Mouse (Mus musculus): ENCODE results near the gene Rhof. TPM values are rescaled to one million over a fixed set of nuclear protein-coding genes. Genes with fewer than 3 reads are reported as not detected.

Gene Rhof
- polyA plus RNA-seq, 1 experiment from 2014 or later, result 2.2 TPM

DNA sequence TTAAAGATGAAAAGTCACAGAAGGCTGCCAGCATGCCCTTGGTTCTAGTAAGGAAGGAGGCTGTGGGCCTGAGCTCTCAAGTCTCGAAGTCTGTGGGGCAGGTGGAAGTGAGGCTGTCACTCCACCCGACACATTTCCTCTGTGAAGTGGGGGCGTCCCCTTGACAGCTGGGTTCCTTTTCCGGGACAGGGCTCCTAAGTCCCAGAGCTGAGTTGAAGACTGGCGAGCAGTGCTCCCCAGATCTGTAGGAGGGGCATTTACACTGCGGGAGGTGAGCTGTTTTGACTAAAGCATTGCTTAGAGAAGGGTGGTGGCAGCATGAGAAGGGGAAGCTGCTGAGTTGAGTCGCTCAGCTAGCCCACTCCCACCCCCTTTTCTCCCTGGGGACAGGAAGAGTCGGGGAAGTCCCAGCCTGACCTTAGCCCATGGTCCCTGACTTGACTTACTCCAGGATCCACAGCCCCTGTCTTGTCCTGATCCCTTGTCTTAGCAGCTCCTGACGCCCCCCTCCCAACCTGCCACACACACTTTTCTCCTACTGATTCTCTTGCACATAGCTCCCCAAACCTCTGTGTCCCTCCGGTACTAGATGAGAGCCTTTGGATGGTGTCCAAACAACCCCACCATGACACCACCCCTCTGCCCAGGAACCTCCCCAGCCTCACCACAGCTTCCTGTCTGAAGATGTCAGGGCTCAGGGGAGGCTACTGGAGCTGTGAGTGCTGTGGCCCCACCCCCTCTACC lies 3.9 kb downstream of the Rhof start:
- no peak for DNase-seq (ENCODE audit: low spot score)
- Histone ChIP-seq H3K27me3 (ENCODE audit: insufficient read depth, poor library complexity, severe bottlenecking) (peaks cover 13% of the 10 kb centered on the region), H3K36me3 (peaks cover 77% of the 10 kb centered on the region), H3K27ac (no peak overlapping the region), H3K9me3 (no peaks in the 10 kb centered on the region), H3K4me1 (replicated peaks) (peaks cover 30% of the 10 kb centered on the region), H3K4me3 (no peak overlapping the region; the same call in 1 of the 2 replicates)
- 60% methylated on average over 10 of the region's 10 CpGs for WGBS

GRCm38 (mm10) chr5:123127031-123127430 lies 5.5 kb downstream of the Rhof start:
- H3K27me3 ChIP-seq (ENCODE audit: insufficient read depth, poor library complexity, severe bottlenecking), result peaks cover 13% of the 10 kb centered on the region
- H3K4me3 ChIP-seq, result no peak overlapping the region
- H3K4me1 ChIP-seq (replicated peaks), result peaks cover 15% of the 10 kb centered on the region
- H3K36me3 ChIP-seq, result peaks cover 83% of the 10 kb centered on the region
- no peak for DNase-seq (ENCODE audit: low spot score)
- WGBS, result 76% methylated on average over 6 of the region's 6 CpGs
- no peak overlapping the region for H3K27ac ChIP-seq
- H3K9me3 ChIP-seq, result peaks cover 5% of the 10 kb centered on the region; the same call in 1 of the 2 replicates

- peaks cover 75% of the 10 kb centered on the region for H3K36me3 ChIP-seq
- H3K27ac ChIP-seq, result no peak overlapping the region
- H3K27me3 ChIP-seq (ENCODE audit: insufficient read depth, poor library complexity, severe bottlenecking), result peaks cover 4% of the 10 kb centered on the region; the same call in 1 of the 2 replicates
- DNase-seq (ENCODE audit: low spot score), result no peak
- H3K9me3 ChIP-seq, result peaks cover 5% of the 10 kb centered on the region; the same call in 1 of the 2 replicates
- WGBS, result 89% methylated on average over 18 of the region's 18 CpGs
- peaks cover 11% of the 10 kb centered on the region for H3K4me1 ChIP-seq (replicated peaks)
- H3K4me3 ChIP-seq, result no peak overlapping the region
Measured at GRCm38 (mm10) chr5:123125638-123126406, 6.7 kb downstream of the Rhof start.

DNA sequence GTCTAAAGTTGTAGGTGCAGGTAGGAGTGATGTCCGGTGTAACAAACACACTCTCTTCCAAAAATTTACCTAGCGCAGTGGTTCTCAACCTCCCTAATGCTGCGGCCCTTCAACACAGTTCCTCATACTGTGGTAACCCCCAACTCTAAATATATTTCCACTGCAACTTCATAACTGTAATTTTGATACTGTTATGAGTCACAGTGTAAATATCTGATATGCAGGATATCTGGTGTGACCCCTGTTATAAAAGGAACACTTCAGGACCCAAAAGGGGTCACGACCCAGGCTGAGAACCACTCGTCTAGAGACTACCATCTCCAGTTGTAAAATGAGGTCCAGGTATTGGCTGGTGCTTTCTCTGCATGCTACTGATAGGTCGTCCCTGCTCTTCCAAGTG lies 7.4 kb downstream of the Rhof start:
- H3K4me3 ChIP-seq, result no peak overlapping the region
- peaks cover 18% of the 10 kb centered on the region for H3K4me1 ChIP-seq (replicated peaks)
- H3K27me3 ChIP-seq (ENCODE audit: insufficient read depth, poor library complexity, severe bottlenecking), result no peaks in the 10 kb centered on the region
- peaks cover 5% of the 10 kb centered on the region; the same call in 1 of the 2 replicates for H3K9me3 ChIP-seq
- 86% methylated on average over 6 of the region's 6 CpGs for WGBS
- DNase-seq (ENCODE audit: low spot score), result no peak
- no peak overlapping the region for H3K27ac ChIP-seq
- H3K36me3 ChIP-seq, result peaks cover 69% of the 10 kb centered on the region

DNA sequence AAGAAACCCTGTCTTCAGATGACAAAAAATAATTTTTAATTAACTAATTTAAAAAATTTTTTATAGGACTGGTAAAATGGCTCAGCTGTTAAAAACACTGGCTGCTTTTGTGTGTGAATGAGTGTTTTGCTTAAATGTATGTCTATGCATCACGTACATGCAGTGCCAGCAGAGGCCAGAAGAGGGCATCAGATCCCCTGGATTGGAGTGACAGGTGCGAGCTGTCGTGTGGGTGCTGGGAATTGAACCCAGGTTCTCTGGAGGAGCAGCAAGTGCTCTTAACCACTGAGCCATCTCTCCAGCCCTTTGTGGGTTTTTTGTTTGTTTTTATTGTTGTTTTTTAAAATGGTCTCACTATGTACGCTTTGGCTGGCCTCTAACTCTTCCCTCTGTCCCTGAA lies 10.3 kb downstream of the Rhof start:
- no peak overlapping the region for H3K27ac ChIP-seq
- no peaks in the 10 kb centered on the region for H3K27me3 ChIP-seq (ENCODE audit: insufficient read depth, poor library complexity, severe bottlenecking)
- 87% methylated on average over 4 of the region's 4 CpGs for WGBS
- peaks cover 55% of the 10 kb centered on the region for H3K36me3 ChIP-seq
- H3K9me3 ChIP-seq, result peaks cover 5% of the 10 kb centered on the region; the same call in 1 of the 2 replicates
- no peak overlapping the region for H3K4me3 ChIP-seq
- no peak for DNase-seq (ENCODE audit: low spot score)
- peaks cover 14% of the 10 kb centered on the region for H3K4me1 ChIP-seq (replicated peaks)

DNA sequence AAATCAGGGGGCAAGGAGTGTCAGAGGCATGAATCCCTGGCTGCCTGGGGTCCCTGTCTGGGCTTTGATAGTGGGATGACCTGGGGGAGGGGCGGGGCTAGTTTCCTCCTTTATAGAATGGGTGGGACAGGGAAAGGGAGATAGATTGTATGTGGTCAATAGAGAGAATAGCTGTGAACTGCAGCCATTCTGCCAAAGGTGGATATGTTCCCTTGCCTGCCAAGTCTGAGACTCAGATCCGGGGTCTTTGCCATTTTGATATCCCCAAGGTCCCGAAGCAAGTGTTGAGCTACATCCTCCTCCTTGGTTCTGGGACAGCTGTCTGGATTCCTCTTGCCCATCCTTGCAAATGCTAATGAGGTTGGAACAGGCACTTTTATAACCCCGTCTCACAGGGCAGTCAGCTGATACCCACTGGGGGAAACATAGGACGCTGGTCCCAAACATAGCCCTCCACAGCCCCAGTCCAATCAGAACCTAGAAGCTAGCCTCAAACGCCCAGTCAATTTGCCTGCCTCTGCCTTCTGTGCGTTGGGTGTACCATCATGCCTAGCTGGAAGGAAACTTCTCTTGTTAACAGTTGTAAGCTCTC lies 11.8 kb downstream of the Rhof start:
- 67% methylated on average over 7 of the region's 7 CpGs for WGBS
- no peak for DNase-seq (ENCODE audit: low spot score)
- H3K9me3 ChIP-seq, result peaks cover 5% of the 10 kb centered on the region; the same call in 1 of the 2 replicates
- H3K27ac ChIP-seq, result no peak overlapping the region
- H3K36me3 ChIP-seq, result peaks cover 45% of the 10 kb centered on the region
- no peak overlapping the region for H3K4me3 ChIP-seq
- peaks cover 23% of the 10 kb centered on the region for H3K4me1 ChIP-seq (replicated peaks)
- no peaks in the 10 kb centered on the region for H3K27me3 ChIP-seq (ENCODE audit: insufficient read depth, poor library complexity, severe bottlenecking)

DNA sequence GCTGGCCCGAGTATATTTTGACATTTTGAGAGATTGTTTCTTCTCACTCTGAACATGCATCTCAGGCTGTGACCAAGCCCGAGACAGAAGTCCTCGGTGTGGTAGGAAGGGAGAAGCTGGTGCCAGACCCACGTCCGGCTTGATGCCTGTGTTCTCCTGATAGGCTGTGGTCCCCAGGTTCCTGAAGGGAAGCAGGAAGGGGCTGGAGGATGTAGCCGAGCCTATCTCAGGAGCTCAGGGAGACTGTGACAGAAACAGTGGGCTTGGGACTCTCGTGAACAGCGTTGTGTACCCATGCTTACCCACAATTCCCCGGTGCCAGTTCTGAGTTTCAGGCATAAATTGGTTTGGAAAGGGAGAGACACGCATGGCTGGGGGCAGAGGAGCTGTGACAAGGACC lies 13.7 kb downstream of the Rhof start:
- 88% methylated on average over 10 of the region's 10 CpGs for WGBS
- Histone ChIP-seq H3K4me3 (no peak overlapping the region), H3K36me3 (peaks cover 35% of the 10 kb centered on the region), H3K27me3 (ENCODE audit: insufficient read depth, poor library complexity, severe bottlenecking) (no peaks in the 10 kb centered on the region), H3K27ac (no peak overlapping the region), H3K4me1 (replicated peaks) (peaks cover 38% of the 10 kb centered on the region), H3K9me3 (peaks cover 5% of the 10 kb centered on the region; the same call in 1 of the 2 replicates)
- no peak for DNase-seq (ENCODE audit: low spot score)

GRCm38 (mm10) chr5:123117773-123118172 lies 14.7 kb downstream of the Rhof start:
- DNase-seq (ENCODE audit: low spot score), result no peak
- WGBS, result 89% methylated on average over 8 of the region's 8 CpGs
- H3K9me3 ChIP-seq, result peaks cover 5% of the 10 kb centered on the region; the same call in 1 of the 2 replicates
- no peak overlapping the region for H3K4me3 ChIP-seq
- H3K27ac ChIP-seq, result peak overlapping the region; percentile 29; the same call in 1 of the 2 replicates
- peaks cover 39% of the 10 kb centered on the region for H3K4me1 ChIP-seq (replicated peaks)
- H3K36me3 ChIP-seq, result peaks cover 24% of the 10 kb centered on the region
- H3K27me3 ChIP-seq (ENCODE audit: insufficient read depth, poor library complexity, severe bottlenecking), result no peaks in the 10 kb centered on the region

GRCm38 (mm10) chr5:123117257-123117656 lies 15.2 kb downstream of the Rhof start:
- DNase-seq (ENCODE audit: low spot score), result peak; percentile 77
- WGBS, result 16% methylated on average over 10 of the region's 10 CpGs
- no peaks in the 10 kb centered on the region for H3K27me3 ChIP-seq (ENCODE audit: insufficient read depth, poor library complexity, severe bottlenecking)
- H3K4me3 ChIP-seq, result no peak overlapping the region
- H3K36me3 ChIP-seq, result peaks cover 19% of the 10 kb centered on the region
- H3K4me1 ChIP-seq (replicated peaks), result peaks cover 39% of the 10 kb centered on the region
- H3K27ac ChIP-seq, result peak overlapping the region; percentile 29; the same call in 1 of the 2 replicates
- peaks cover 1% of the 10 kb centered on the region; the same call in 1 of the 2 replicates for H3K9me3 ChIP-seq

DNA sequence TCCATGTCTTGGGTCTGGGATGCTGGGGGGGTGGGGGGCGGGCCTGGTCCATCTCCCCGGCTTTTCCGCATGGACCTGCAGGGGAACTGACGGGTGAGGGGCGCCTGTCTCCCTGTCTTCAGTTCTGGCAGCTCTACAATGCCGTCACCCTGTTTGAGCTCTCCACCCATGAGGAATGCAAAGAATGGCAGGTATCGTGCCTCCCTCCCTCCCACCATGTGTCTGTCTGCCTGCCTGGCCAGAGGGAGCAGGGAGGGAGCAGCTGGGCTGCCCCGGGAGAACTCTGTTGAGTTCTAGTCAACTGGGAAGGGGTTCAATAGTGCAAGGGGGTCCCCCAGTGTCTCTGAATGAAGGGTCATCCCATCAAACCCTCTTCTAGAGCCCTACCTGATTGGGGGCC lies 16.4 kb downstream of the Rhof start:
- H3K9me3 ChIP-seq, result no peaks in the 10 kb centered on the region
- no peak for DNase-seq (ENCODE audit: low spot score)

GRCm38 (mm10) chr5:123114924-123115323 lies 17.6 kb downstream of the Rhof start:
- Histone ChIP-seq H3K9me3 (no peaks in the 10 kb centered on the region), H3K4me3 (no peak overlapping the region), H3K27me3 (ENCODE audit: insufficient read depth, poor library complexity, severe bottlenecking) (no peaks in the 10 kb centered on the region), H3K4me1 (replicated peaks) (peaks cover 34% of the 10 kb centered on the region), H3K36me3 (0 out of 2 replicates have a peak, but pooled peaks cover 15% of the 10 kb centered on the region), H3K27ac (no peak overlapping the region)
- DNase-seq (ENCODE audit: low spot score), result peak; percentile 38
- WGBS, result 44% methylated on average over 7 of the region's 7 CpGs

More for the DNA sequence above, 16.4 kb downstream of the Rhof start:
- Histone ChIP-seq H3K4me1 (replicated peaks) (peaks cover 38% of the 10 kb centered on the region), H3K36me3 (0 out of 2 replicates have a peak, but pooled peaks cover 18% of the 10 kb centered on the region), H3K4me3 (no peak overlapping the region), H3K27me3 (ENCODE audit: insufficient read depth, poor library complexity, severe bottlenecking) (no peaks in the 10 kb centered on the region), H3K27ac (no peak overlapping the region)
- 56% methylated on average over 8 of the region's 8 CpGs for WGBS

GRCm38 (mm10) chr5:123114109-123114508 lies 18.4 kb downstream of the Rhof start:
- WGBS, result 53% methylated on average over 11 of the region's 11 CpGs
- no peaks in the 10 kb centered on the region for H3K27me3 ChIP-seq (ENCODE audit: insufficient read depth, poor library complexity, severe bottlenecking)
- H3K36me3 ChIP-seq, result 0 out of 2 replicates have a peak, but pooled peaks cover 7% of the 10 kb centered on the region
- H3K9me3 ChIP-seq, result no peaks in the 10 kb centered on the region
- H3K4me1 ChIP-seq (replicated peaks), result peaks cover 42% of the 10 kb centered on the region
- H3K4me3 ChIP-seq, result no peak overlapping the region
- DNase-seq (ENCODE audit: low spot score), result no peak
- peak overlapping the region; percentile 26; the same call in 1 of the 2 replicates for H3K27ac ChIP-seq

All from hindbrain, embryonic 10.5 days (tissue).